Mouse (Mus musculus) effector memory CD4-positive, alpha-beta T cell, adult 5 months (primary cell): ENCODE measurements around the gene Olfr393. TPM values are rescaled to one million over a fixed set of nuclear protein-coding genes. Genes with fewer than 3 reads are reported as not detected.

Experiments
- polyA plus RNA-seq: library from polyadenylated mRNA; unstranded; fragments of 100-300 nt; shearing (Covaris generic); gene quantifications from one replicate; pipeline ENCODE4 v1.2.1, GENCODE M21; 2017

The Olfr393 gene
- polyA plus RNA-seq: not detected

GRCm38 (mm10) chr11:73851354-73851753 lies at the start of gene Olfr393:
Gene Olfr393 (minus strand): TSS chr11:73851454.

GRCm38 (mm10) chr11:73890671-73891070 lies 39.4 kb upstream of the Olfr393 start, which contains the start of gene Olfr394:
Gene Olfr394 (minus strand): TSS chr11:73890771.

GRCm38 (mm10) chr11:73816949-73817348 lies 34.3 kb downstream of the Olfr393 start, which contains the start of gene Olfr392:
Gene Olfr392 (minus strand): TSS chr11:73817049.

DNA sequence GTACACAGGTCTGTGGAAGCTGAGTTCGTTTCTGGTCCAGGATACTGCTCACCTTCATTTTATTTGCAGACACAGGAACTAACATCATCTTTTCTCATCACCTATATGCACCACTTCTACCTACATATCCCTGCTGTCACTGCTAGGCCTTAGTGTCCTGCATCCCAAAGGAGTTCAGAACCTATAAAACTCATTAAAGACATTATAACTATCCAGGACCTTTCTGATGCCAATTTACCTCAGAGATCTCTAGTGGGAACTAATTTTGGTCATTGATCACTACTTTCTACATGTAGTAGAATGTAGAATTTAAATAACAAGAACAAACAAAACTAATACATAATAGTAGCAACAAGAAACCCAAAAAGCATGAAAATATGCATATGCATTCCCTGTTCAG lies 48.3 kb downstream of the Olfr393 start, which contains the start of gene Olfr391-ps:
TSS of gene Olfr391-ps (minus strand) at position 101 of the 400 bp plus-strand sequence.

Other genes with a start within 250 kb of the Olfr393 start
- not detected for gene Zfp735, start 162.7 kb downstream of the Olfr393 start, polyA plus RNA-seq
- not detected for gene Olfr389, start 70.7 kb downstream of the Olfr393 start, polyA plus RNA-seq
- gene Olfr390, start 68.5 kb downstream of the Olfr393 start, polyA plus RNA-seq: not detected
- not detected for gene Olfr391-ps, start 48.4 kb downstream of the Olfr393 start, polyA plus RNA-seq
- not detected for gene Olfr392, start 34.4 kb downstream of the Olfr393 start, polyA plus RNA-seq
- gene Olfr394, start 39.3 kb upstream of the Olfr393 start, polyA plus RNA-seq: not detected
- not detected for gene Olfr395, start 57.8 kb upstream of the Olfr393 start, polyA plus RNA-seq
- gene Olfr23, start 85.2 kb upstream of the Olfr393 start, polyA plus RNA-seq: not detected
- not detected for gene Olfr397, start 109.4 kb upstream of the Olfr393 start, polyA plus RNA-seq
- not detected for gene Olfr398, start 139.0 kb upstream of the Olfr393 start, polyA plus RNA-seq
- gene Olfr139, start 205.1 kb upstream of the Olfr393 start, polyA plus RNA-seq: not detected
- gene Olfr399, start 205.2 kb upstream of the Olfr393 start, polyA plus RNA-seq: not detected
- gene Zfp616, start 218.5 kb upstream of the Olfr393 start, polyA plus RNA-seq: not detected